Mouse (Mus musculus): ENCODE data around the gene St3gal3.

St3gal3 gene

DNA sequence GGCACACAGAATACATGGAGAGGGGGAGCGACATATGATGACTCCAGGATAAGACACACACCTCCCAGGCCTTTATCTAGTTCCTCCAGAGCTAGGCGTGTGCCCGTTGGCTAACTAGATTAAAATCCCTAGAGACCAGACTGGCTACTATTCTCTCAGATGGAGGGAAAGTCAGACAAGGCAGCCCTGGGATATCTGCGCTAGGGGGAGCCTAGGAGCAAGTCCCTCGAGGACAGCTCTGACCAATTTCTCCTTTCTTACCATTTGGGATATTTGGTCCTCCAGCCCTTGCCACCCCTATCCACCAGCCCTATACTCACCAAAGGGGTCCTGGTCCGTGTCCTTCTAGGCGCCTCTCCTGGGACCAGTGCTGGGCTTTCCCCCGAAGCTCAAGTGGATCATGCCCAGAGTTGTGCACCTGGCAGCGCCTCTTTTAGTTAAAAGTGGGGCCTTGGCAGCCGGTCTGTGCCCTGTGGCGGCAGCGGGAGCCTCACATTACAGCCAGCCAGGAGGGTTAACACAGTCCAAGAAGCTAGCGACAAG lies 205.9 kb downstream of the St3gal3 start:
- peak; percentile 61 for DNase-seq (ENCODE audit: low read depth, low spot score)

DNA sequence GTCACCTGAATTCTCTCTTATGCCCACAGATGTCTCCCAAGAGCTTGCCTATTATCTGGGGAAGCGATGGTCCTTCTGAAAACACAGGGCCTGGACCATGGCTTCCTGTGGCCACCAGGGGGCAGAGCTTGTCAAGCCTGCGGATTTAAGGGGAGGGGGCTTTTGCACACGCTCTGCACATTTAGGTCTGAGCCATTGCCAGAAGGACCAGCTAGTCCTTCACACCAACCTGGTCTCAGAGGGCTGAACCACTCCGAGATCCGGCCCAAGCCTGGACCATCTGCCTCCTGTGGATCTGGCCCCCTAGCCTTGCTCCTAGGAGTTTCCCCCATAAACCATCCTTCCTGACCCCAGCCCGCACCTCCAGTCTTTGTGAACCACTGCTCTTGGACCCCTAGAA lies 206.5 kb downstream of the St3gal3 start:
- peak; percentile 85 for DNase-seq (ENCODE audit: low read depth, low spot score)

DNA sequence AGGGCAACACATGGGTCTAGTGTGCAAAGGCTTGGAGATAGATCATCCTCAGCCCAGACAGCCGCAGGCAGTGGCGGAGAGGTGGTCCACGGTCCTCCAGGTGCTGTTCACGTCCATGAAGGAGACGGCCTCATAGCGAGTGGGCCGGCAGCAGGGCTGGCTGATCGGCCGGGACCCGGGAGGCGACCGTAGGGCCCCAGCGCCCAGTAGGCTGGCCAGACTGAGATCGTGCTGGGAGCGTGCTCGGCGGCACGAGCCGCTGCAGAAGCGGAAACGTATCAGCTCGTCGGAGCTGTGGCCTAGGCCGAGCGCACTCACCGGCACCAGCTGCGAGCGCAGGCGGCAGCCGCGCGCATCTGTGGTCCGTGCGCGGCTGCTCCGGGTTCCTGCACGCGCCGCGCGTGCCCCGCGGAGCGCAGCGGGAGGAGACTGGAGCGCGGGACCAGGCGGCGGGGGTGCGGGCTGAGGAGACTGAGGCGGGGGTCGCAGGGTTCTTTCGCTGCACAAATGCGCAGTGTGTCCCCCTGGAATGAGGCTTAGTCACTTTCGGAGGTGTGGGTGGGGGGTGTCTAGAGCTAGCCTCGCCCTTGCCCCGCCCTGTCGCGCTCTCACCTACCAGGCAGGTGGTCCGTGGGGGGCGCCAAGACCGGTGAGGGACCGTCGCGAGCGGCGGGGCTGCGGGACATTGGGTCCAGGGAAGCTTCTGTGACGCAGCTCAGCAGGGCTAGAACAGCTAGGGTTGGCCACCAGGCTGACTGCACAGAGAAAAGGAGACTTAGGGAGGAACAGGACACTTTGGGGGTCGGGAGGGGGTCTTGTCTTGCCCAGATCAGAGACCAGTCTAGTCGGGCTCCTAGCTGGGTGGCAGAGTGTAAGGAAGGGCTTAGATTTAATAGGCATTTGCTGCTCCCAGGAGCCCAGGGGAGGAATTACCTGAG lies 207.9 kb downstream of the St3gal3 start:
- peak; percentile 66 for DNase-seq (ENCODE audit: low read depth, low spot score)

DNA sequence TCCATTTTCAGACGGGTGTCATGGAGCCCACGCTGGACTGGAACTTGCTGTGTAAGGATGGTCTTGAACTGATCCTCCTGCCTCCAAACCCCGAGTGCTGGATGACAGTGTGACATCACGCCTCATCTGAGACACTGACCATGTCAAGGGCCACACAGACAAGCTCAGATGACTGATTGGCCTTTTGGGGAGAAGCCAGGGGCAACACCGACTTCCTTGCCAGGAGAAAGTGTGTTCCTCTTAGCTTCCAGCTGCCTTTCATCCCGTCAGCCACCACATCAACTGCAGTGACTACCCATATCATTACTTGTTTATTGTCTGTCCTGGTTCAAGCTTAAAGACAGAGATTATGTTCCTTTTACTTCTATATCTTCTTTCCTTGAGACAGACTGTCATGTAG lies 209.8 kb downstream of the St3gal3 start:
- no peak for DNase-seq (ENCODE audit: low read depth, low spot score)

DNA sequence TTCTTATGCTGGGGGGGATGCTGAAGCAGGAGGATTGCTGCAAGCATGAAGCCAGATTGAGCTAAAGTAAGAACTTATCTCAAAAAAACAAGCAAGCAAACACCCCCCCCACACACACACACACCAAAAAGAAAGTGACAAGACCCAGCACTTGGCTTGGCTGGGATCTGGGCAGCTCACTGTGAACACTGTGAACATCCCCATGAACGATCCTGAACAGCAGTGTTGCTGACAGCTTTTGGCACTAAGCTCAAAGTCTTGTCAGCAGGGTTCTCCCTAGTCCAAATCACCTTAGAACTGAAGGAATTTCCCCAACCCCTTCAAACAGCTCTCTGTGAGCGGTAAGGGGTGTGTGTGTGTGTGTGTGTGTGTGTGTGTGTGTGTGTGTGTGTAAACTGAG lies 211.3 kb downstream of the St3gal3 start:
- no peak for DNase-seq (ENCODE audit: low read depth, low spot score)

DNA sequence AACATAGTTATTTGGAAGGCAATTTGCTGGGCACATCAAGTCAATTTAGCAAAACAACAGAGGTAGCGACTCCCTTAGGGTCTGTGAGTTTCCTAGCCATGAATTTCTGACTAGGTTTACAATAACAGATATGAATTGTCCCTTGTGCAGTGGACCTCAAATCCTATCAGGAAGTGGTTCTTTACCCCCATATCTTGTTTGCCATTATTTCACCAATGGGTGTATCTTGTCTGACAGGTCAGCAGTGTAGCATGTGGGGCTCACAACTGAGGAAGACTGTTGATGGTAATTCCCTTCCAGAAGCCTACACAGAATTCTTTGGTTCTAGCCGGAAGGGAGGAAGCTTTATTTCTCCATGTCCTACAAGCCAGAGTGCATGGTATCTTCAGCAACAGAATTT lies 213.4 kb downstream of the St3gal3 start:
- no peak for DNase-seq (ENCODE audit: low read depth, low spot score)

DNA sequence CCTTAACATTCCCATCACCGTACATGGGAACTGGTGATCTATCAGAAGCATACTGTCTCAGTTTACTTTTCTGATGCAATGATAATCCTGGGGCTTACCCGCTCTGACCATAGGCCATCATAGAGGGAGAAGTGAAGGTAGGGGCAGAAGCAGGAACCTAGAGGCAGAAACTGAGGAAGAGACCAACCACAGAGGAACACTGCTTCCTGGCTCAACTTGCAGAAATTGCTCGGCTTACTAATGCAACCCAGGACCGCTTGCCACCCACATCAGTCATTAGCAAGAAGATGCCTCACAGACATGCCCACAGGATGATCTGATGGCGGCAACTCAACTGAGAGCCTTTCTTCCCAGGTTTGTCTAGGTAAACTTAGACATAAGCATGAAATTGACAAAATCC lies 216.0 kb downstream of the St3gal3 start:
- DNase-seq (ENCODE audit: low read depth, low spot score), result no peak

DNA sequence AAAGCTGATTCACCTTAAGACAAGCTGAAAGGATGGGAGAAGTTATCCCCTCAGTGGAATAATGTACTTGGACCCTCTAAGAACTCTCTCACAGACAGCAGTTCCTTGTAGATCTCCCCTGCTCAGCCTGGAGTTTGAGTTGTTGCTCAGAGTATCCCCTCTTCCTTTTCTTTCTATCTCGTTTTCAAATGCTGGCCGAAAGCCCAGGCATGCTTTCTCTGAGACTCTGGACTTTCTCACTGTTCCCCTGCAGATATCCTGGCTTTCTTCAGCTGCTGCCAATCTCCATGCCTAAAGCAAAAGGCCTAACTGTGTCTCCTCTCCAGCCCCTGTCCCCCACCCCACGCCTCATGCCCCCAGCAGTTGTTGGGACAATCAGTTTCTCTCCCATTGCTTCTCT lies 216.5 kb downstream of the St3gal3 start:
- no peak for DNase-seq (ENCODE audit: low read depth, low spot score)

DNA sequence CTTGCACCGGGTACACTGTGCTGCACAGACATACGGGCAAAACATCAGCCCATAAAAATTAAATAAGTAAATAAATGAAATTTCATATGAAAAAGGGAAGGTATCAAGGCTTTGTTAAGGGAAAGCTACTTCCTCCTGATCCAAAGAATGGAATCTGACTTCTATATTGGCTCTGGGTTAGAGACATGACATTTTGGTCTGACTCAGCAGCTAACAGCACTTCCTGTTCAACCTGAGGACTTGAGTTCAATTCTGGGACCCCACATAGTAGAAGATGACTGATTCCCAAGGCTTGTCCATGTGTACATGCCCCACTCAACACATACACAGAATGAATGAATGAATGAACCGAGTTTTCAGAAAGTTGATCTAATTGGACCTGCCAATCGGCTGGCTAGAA lies 216.9 kb downstream of the St3gal3 start:
- DNase-seq (ENCODE audit: low read depth, low spot score), result no peak

DNA sequence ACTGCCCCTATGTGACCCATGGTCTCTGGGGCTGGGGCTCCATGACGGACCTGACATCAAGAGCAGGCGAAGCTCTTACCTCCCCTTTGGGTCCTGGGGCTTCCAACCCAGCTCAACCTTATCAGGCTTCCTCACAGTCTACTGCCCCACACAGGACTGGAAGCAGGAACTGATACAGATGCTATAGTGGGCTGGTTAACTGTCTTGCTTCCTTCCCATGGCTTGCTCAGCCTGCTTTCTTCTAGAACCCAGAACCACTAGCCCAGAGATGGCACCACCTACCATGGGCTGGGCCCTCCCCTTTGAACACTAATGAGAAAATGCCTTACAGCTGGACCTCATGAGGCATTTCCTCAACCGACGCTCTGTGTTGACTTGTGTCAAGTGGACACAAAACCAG lies 217.3 kb downstream of the St3gal3 start:
- no peak for DNase-seq (ENCODE audit: low read depth, low spot score)

DNA sequence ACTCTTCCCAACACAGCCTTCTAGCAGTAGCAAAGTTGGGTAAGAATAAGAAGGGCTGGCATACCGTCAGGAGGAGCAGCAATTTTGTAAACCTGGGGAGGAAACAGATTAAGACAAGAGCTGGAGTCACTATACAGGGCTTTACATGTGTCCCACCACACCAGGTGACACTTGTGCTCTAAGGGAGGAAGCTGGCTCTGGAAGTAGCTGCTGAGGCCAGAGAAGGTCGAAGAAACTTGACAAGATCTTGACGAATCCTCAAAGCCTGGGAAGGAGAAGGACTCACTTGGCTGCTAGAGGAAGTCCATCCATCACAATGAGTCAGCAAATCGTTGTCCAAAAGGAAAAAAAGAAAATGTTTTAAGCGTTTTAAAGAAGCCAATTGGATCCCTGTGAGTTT lies 218.3 kb downstream of the St3gal3 start:
- no peak for DNase-seq (ENCODE audit: low read depth, low spot score)

DNA sequence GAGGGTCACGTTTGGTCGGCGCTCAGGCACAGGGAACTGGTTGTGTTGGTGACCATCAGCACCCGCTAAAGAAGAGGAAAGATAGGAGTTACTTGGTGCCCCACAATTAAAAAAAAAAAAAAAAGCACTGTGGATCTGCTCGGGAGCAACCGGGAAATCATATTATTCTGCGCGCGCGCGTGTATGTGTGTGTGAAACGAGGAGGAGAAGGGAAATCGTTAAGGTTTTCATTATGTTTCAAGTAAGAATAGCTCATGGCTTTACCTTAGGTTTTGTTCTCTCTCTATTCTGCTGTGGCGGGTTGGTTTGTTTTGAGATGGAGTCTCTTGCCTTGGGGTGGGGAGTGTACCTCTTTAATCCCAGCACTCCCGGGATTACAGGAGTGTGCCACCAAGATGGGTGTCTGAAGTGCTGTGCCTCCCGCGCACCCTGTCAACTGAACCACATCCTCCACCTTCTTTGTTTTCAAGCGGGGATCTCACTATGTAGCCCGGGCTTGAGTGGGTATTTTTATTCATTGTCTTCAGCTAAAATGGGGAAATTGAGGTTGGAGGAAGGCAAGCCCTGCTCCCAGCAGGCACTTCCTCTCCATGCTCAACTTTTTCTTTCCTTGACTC lies 219.1 kb downstream of the St3gal3 start:
- no peak for DNase-seq (ENCODE audit: low read depth, low spot score)

DNA sequence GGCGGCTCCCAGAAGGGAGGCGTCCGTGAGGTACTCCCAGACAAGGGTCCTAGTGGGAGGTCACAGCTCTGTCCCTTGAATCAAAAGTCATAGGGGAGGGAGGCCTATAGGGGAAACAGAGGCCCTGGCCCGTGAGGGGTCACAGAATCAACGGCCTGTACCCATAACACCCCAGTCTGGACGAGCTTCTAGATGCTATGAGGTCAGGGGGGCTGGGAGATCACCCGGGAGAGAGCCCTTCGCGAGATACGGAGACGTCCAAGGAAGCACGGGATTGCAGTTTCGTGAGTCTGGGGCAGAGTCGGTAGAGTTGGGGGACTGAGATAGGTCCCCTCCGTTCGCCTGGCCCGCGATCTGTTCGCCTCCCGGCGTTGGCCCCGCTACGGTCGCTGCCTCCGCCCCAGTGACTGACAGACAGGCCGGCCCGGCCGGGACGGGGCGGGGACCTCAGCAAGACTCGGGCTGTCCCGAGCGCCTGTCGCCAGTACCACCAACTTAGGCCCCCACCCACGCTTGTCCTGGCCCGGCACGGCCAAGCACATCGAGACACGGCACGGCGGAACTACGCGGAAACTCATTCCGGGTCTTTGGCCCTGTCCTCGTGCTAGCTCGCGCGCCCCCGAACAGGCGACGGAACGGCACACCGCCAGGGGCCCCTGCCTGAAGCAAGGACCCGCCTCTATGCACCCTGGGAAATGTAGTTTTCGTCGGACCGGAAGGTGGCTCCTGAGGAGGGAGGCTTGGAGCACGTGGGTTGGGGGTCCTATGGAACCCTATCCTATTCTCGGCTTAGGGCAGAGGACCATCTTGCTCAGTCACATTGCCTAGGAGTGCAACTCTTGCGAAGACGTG lies 219.9 kb downstream of the St3gal3 start, which contains the start of gene Ipo13:
Gene Ipo13 (minus strand): TSS at position 409 of the 852 bp plus-strand sequence.
- DNase-seq (ENCODE audit: low read depth, low spot score), result peak; percentile 95

DNA sequence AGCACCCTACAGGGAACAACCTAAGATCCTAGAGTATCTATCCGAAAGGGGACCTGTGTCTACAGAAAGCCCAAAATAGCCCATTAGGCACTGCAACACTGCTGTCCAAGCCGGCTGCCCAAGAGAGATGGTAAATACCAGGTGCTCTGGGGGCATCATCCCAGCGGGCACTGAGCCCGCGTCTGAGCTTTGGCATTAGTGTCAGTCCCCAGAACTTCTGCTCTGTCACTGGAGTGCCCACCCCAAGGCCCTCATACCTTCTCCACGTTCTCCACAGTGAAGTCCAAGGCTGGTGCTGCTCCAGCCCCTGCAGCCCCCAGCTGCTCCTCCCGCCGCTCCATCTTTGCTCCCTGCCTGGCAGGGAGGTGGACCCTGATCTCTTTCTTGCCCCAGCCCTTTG lies 220.7 kb downstream of the St3gal3 start:
- no peak for DNase-seq (ENCODE audit: low read depth, low spot score)

DNA sequence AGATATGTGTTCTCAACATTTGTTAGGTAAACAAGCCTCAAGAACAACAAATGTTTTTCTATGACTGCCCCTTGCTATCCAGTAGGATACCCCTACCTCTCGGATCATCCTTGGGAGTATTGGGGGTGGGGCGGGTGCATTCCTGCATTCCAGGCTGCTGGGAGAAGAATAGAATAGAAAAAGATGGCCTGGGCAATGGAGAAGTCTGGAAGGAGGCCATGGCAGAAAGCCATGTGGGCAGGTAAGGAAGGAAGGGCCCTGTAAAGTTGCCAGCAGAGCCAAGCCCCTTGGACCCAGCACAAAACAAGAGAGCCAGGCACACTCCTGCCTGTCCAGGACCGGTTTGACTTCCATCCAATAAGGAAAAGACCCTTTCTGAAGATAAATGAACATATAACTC lies 221.3 kb downstream of the St3gal3 start:
- DNase-seq (ENCODE audit: low read depth, low spot score), result no peak

DNA sequence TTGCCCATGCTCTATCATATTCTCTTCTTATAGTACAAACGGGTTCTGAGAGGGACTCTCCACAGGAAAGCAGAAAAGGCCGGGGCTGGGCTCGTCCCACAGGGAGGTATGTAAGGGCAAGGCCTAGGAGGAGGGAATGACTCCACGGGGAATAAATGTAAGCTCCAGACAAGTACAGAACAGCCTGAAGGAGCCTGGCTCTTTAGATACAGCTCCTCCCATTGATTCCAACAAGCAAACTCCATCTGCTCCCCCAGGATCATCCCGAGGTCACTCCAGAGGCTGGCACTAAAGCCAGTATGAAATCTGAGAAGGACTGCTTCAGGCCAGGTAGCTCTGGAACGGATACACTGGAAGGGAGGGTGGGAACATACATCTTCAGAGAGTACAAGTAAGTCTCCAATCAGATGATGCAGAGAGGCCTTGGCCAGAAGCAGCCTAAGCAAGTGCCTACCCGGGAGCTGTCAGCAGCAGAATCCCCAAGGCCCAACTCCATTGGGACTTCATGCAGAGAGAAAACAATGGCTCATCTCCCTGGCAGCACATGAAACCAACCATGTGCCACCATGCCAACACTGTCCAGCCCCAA lies 221.9 kb downstream of the St3gal3 start:
- DNase-seq (ENCODE audit: low read depth, low spot score), result no peak

DNA sequence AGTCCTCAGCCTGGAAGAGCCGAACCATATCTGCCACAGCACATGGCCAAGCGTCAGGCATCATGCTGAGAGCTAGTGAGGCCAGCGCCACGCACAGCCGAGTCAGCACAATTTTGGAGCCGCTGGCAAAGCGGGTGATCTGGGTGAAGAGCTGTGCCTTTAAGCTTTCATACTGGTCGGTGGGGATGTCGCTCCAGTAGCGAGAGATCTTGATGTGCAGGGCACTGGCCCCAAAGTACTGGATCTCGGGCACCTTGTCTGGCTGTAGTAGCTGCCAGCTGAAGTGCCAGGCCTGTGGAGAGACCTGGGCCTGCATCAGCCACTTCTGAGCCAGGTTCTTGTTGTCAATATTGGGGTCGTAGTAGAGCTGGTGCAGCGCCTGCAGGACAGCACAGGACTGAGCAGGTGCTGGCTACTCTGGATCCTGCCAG lies 222.6 kb downstream of the St3gal3 start:
- no peak for DNase-seq (ENCODE audit: low read depth, low spot score)

DNA sequence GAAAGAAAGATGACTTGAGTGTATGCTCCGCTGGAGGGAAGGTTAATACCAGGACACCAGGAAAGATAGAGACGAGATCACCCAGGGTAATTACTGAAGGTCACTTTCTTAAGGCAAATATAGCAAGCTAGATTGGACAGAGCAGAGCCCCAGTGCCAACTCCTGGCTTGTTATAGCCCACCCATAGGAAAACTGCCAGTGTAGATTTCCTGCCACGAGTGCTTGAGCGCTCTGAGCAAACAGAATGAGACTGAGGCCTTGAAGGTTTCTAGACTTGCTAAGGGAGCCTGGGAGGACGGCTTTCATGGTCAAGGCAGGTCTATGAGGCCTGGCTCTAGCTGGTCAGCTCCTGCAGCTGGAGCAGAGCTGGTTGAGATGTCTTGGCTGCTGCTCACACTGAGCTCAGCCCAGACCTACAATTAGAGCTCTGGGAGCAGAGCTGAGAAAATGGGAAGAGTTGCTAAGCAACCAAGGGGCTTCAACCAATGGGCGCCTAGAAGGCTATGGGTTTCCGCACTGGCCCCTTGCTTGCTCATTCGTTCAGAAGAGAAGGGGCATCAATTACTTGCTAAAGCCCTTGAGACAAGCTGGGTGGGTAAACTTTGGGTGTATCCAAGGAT lies 225.8 kb downstream of the St3gal3 start:
- no peak for DNase-seq (ENCODE audit: low read depth, low spot score)

DNA sequence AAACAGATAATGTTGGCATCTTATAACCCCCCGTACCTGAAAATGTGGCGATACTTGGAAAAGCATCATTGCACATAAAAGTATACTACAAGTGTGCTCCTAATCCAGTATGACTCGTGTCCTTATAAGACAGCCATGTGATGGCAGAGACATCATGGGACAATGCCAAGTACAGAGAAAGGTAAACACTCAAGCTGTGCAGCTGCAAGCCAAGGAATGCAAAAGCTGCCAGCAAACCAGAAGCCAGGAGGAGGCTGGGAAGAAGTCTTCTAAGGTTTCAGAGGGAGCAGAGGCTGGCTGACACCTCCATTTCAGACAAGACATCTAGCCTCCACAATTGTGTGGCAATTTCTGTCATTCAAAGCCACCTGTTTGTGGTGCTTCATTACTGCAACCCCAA lies 228.5 kb downstream of the St3gal3 start:
- DNase-seq (ENCODE audit: low read depth, low spot score), result no peak

DNA sequence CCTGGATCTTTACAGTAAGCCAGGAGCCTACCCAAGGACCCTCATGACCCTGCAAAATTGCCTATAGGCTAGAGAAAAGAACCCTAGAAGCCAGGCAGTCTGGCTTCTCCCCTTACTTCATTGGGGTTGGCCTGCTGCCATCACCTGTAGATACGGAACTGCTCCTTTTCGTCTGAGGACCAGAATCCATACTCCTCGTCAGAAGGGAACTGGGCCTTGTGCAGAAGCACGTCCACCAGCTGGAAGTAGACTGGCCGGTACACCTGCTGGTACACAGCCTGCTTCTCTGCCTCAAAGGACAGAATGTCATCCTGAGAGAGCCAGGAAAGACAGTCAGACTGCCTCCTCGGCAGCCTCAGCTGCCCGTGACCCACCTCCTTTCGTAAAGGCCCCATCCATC lies 230.0 kb downstream of the St3gal3 start:
- no peak for DNase-seq (ENCODE audit: low read depth, low spot score)

DNA sequence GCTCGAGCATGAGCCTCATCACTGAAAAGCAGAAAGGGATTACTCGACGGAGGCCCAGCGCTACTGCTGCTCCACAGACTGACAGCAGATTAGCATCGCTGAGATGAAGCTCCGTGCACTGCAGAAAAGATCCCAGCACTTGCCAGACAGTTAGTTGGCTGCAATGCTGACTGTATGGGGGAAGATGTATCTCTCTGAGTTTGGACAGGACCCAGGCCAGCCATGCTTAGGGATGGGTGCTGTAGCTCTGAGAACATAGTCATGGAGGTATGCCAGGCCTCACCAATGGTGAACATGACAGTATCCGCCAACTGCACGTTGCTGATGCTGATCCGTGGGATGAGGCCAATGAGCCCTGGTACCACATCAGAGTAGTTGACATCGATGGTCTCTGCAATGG lies 230.6 kb downstream of the St3gal3 start:
- no peak for DNase-seq (ENCODE audit: low read depth, low spot score)

Data from mesoderm, embryonic 11.5 days (tissue).